ENCODE assay signal across 17 mouse cellular contexts in the genomic region with DNA sequence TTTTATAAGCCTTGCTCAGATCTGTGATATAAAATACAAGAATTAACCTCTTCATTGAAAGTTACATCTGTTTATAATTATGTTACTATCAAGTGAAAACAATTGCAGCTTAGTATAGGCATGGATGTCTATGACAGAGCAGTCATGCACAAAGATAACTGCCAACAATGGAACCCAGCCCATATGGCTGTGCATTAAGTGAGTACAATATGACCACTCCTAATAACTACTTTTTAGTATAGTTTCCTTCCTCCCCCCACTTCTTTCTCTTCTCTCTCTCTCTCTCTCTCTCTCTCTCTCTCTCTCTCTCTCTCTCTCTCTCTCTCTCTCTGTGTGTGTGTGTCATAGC.
"Had no signal": no experiment of that assay in that cellular context is flagged by ENCODE, and none has a peak within 500 bp of the region (broad histone marks: within the 10 kb centered on the region; RNA-seq: fewer than 3 reads in every experiment).

No protein-coding gene starts in this region.

- DNase-seq: kidney, adult 2 months; kidney, postnatal 25 days; layer of hippocampus, adult 9-11 months; liver; liver, embryonic 13.5 days; lung, adult 2 months; lung, postnatal 14 days; lung, postnatal 4 days; right cerebral cortex, postnatal 25 days; spleen, adult 18-20 months; thymus, postnatal 25 days had no signal

- ATAC-seq: intestine, postnatal 0 days had no signal

- H3K27me3 ChIP-seq: limb, embryonic 13.5 days; liver, embryonic 13.5 days; stomach, embryonic 15.5 days had no signal

- H3K36me3 ChIP-seq: stomach, embryonic 15.5 days had no signal

- H3K4me2 ChIP-seq: limb, embryonic 13.5 days; liver, embryonic 13.5 days; stomach, embryonic 15.5 days had no signal

- H3K9me3 ChIP-seq: limb, embryonic 10.5 days; limb, embryonic 13.5 days; liver, embryonic 13.5 days; stomach, embryonic 15.5 days had no signal

- H3K27ac ChIP-seq: kidney, postnatal 0 days; layer of hippocampus, adult 2 months; limb, embryonic 10.5 days; limb, embryonic 13.5 days; liver, embryonic 13.5 days; stomach, embryonic 15.5 days had no signal

- H3K9ac ChIP-seq: limb, embryonic 13.5 days; liver, embryonic 13.5 days; stomach, embryonic 15.5 days had no signal

- H3K4me1 ChIP-seq: limb, embryonic 13.5 days; liver, embryonic 13.5 days; stomach, embryonic 15.5 days had no signal

- H3K4me3 ChIP-seq: layer of hippocampus, adult 2 months; limb, embryonic 10.5 days; limb, embryonic 13.5 days; liver, embryonic 13.5 days; stomach, embryonic 15.5 days had no signal
